Mouse (Mus musculus) embryo, embryonic 11.5 days (tissue): ENCODE data around the gene Myo10.

ENCODE experiments used
- DNase-seq: peaks from one replicate; pipeline ENCODE4 v3.0.0-alpha.2; 2012; ENCODE audit warnings: low read depth, low spot score

The Myo10 gene

GRCm38 (mm10) chr15:25842462-25843085, 220.2 kb downstream of the Myo10 start:
- DNase-seq: no peak

- DNase-seq: peak; percentile 26
Measured at GRCm38 (mm10) chr15:25843086-25843991, 221.0 kb downstream of the Myo10 start, which contains the start of gene Retreg1. TSS of gene Retreg1 (plus strand) at chr15:25843180.

- no peak for DNase-seq
Measured at GRCm38 (mm10) chr15:25844013-25844570, 221.8 kb downstream of the Myo10 start.

- no peak for DNase-seq
Measured at GRCm38 (mm10) chr15:25844771-25845170, 222.4 kb downstream of the Myo10 start.

GRCm38 (mm10) chr15:25847576-25848168, 225.3 kb downstream of the Myo10 start:
- no peak for DNase-seq

- no peak for DNase-seq
Measured at GRCm38 (mm10) chr15:25850552-25850951, 228.2 kb downstream of the Myo10 start.

GRCm38 (mm10) chr15:25854270-25854904, 232.1 kb downstream of the Myo10 start:
- DNase-seq: no peak

- DNase-seq: no peak
Measured at GRCm38 (mm10) chr15:25858611-25859058, 236.3 kb downstream of the Myo10 start.

- DNase-seq: no peak
Measured at GRCm38 (mm10) chr15:25859469-25859868, 237.1 kb downstream of the Myo10 start.

GRCm38 (mm10) chr15:25861900-25862299, 239.6 kb downstream of the Myo10 start:
- DNase-seq: no peak
